Mouse (Mus musculus): ENCODE measurements around the gene Cyp4f39.

Gene Cyp4f39

GRCm38 (mm10) chr17:32452482-32452881 is at the start of gene Cyp4f39:
Gene Cyp4f39, plus strand, starts transcription at chr17:32452723.
- no peak for DNase-seq (ENCODE audit: low spot score in 2 of 2)

GRCm38 (mm10) chr17:32402779-32403157 is 49.8 kb upstream of the Cyp4f39 start:
- no peak for DNase-seq (ENCODE audit: low spot score in 2 of 2)

- DNase-seq (ENCODE audit: low spot score in 2 of 2) = no peak
These were observed 49.1 kb upstream of the Cyp4f39 start, which contains the start of gene Rasal3 for GRCm38 (mm10) chr17:32403417-32403816. Gene Rasal3, minus strand, starts transcription at chr17:32403583.

DNA sequence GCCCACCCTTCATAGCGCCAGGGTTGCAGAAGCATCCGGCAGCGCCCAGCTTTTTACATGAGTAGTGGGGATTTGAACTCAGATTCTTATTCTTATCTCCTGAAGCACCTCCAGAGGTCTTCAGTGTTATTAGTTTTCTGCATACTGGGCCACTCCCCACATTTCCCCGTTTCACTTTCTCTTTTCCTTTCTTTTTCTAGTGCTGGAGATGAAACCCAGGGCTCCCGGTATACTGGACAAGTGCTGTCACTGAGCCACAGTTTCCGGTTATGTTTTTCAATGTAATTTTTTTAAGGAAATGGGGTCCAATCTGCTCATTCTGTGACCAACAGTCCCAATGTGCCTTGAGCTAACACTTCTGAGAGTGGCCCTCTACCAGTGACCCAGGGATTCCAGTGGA is 40.6 kb upstream of the Cyp4f39 start:
- DNase-seq (ENCODE audit: low spot score in 2 of 2) = no peak

DNA sequence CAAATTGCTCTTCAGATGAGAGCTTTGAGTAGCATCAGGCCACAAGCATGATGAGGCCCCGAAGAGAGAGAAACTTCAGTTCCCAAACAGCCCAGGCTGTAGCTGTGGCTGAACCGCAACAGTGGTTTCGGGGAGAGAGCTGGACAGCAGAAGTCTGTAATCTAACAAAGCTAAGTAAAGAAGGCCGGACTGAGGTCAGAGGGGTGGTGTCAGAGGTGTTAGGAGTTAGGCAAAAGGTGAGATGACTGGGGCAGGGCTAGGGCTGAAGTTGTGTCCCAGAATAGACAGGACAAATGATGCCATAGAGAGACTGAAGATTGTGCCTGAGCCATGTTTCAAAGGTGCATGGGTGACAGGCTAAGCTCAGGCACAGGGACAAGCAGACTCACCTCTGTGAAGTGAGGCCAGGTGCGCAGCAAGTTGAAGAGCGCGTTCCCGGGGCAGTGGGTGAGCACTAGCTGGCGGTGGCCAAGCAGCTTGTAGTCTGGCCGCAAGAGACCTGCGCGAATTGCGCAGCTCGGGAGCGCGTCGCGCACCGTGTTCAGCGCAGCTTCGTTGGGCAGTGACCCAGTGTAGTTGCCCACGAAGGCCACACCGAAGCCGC is 37.0 kb upstream of the Cyp4f39 start:
- DNase-seq (ENCODE audit: low spot score in 2 of 2) = no peak

DNA sequence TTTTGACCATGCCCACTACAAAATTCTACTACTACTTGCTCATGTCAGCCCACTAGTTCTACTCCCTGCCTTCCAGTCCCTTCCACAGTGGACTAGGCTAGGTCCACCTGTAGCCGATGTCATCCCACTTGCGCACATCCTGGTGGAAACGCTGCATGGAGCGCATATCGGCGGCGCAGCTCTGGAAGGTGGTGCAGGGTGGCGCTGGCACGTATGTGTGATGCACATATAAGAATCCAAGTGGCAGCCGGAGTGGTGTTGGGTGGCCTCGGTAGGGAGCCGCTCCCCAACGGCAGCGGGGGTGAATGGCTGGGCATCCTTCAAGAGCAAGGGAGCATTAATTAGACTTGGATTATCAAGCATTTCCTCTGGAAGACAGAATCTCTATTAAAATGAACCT is 35.8 kb upstream of the Cyp4f39 start:
- DNase-seq (ENCODE audit: low spot score in 2 of 2) = no peak

GRCm38 (mm10) chr17:32419989-32420388 is 32.5 kb upstream of the Cyp4f39 start:
- no peak for DNase-seq (ENCODE audit: low spot score in 2 of 2)

- DNase-seq (ENCODE audit: low spot score in 2 of 2) = no peak
These were observed 31.7 kb upstream of the Cyp4f39 start for GRCm38 (mm10) chr17:32420781-32421180.

GRCm38 (mm10) chr17:32424034-32424433 is 28.5 kb upstream of the Cyp4f39 start, which contains the start of gene Pglyrp2:
Gene Pglyrp2, minus strand, starts transcription at chr17:32424167.
- no peak for DNase-seq (ENCODE audit: low spot score in 2 of 2)

- no peak for DNase-seq (ENCODE audit: low spot score in 2 of 2)
These were observed 25.9 kb upstream of the Cyp4f39 start for GRCm38 (mm10) chr17:32426610-32427009.

- no peak for DNase-seq (ENCODE audit: low spot score in 2 of 2)
These were observed 20.6 kb upstream of the Cyp4f39 start for GRCm38 (mm10) chr17:32431972-32432371.

DNA sequence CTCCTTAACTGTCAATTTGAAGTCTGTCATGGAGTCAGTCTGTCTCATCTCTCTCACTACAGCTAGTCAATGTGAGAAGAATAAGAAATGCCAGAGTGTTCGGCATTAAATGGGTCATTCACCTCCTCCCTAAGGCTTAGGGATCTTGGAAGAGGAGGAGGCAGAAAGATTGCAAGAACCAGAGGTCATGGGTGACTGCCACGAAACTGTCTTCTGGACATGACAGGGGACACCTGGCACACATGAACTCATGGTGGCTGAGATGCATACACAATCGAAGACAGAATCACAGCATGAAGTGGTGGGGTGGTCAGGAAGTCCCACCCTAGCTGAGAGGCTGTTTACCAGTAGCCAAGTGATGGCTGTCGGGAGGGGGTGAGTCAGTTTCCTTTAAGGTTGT is 18.2 kb upstream of the Cyp4f39 start:
- DNase-seq (ENCODE audit: low spot score in 2 of 2) = peak; percentile 33 to 53

- DNase-seq (ENCODE audit: low spot score in 2 of 2) = peak in 1 of 2 experiments; percentile 6
These were observed 17.4 kb upstream of the Cyp4f39 start for GRCm38 (mm10) chr17:32435151-32435550.

- DNase-seq (ENCODE audit: low spot score in 2 of 2) = no peak
These were observed 15.4 kb upstream of the Cyp4f39 start for GRCm38 (mm10) chr17:32437106-32437505.

DNA sequence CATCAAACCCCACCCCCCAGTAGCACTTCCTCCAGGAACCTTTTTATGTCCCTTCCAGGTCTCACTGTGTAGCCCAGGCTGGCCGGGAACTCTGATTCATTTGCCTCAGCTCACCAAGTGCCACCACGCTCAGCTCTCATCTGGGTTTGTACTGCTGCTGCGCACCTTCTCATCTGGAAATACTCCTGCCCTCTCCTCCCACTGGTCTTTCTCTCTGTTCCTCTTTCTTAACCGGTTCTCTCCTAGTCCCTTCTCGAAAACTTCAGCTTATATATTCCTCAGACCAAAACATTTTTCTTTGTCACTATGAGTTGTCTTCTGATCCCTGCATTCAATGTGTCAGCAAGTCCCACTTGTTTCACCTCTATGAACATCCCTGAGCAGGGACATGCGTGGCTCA is 9.3 kb upstream of the Cyp4f39 start:
- no peak for DNase-seq (ENCODE audit: low spot score in 2 of 2)

DNA sequence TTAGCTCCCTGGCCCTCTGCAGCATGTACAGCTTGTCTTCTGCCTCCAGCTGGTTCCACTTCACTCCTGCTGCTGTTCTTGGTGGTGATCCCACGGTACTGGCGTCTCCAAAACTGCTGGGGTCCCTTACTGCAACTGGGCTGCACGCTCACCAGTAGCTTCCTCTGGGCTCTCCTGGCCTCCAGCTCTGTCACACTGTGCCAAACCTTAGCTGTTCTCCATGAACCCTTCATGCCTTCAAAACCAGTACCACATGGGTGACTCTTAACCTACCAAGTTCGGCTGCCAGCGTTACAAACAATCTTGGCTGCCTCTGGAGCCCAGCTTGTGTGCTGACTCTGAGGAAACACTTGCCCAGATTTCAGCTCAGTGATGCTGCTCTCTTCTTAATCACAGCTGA is 7.5 kb upstream of the Cyp4f39 start:
- peak; percentile 71 to 74 for DNase-seq (ENCODE audit: low spot score in 2 of 2)

- DNase-seq (ENCODE audit: low spot score in 2 of 2) = no peak
These were observed 5.3 kb upstream of the Cyp4f39 start for GRCm38 (mm10) chr17:32447195-32447594.

DNA sequence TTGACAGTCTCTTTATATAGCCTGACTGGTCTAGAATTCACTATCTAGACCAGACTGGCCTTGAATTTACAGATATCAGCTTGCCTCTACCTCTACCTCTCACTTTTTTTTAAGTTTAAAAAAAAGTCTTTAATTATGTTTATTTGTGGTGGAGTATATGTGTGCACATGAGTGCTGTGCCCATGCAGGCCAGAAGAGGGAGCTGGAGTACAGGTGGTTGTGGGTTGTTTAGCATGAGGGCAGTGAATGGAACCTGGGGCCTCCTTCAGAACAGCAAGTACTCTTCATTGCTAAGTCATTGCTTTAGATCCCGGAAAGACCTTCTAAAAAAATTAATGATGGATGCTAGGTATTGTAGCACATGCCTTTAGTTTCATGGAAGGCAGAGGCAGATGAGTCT is 3.5 kb upstream of the Cyp4f39 start:
- DNase-seq (ENCODE audit: low spot score in 2 of 2) = no peak

DNA sequence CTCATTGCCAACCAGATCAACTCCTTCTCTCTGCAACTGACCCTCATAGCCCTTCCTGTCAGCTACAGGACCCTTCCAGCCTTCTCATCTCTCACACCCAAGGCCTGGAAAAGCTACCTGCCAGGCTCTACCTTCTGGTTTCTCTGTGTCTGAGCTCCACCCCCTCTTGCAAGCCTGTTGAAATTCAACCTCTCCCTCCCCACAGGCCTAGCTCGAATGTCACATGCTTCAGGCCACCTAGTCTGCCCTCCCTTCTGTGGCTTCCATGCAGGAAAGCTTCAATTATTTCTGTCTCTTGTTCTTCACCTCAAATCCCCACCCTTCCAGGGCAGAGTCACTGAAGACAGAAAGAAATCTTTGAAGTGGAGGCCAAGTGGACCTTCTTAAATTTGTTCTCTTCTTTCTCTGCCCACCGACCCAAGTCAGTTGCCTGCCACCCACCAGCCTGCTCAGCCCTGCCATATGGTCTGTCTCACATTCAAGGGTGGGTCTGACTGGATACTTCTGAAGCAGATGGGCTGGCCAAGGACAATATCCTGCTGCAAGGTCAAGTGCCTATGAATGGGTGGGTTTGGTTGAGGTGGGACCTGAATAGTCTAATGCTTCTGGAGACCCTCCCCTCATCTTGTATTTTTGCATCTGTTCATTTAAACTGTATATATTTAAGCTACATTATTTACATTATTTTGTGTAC is 1.5 kb upstream of the Cyp4f39 start:
- no peak for DNase-seq (ENCODE audit: low spot score in 2 of 2)

- DNase-seq (ENCODE audit: low spot score in 2 of 2) = no peak
These were observed 1.7 kb downstream of the Cyp4f39 start for GRCm38 (mm10) chr17:32454188-32454587.

DNA sequence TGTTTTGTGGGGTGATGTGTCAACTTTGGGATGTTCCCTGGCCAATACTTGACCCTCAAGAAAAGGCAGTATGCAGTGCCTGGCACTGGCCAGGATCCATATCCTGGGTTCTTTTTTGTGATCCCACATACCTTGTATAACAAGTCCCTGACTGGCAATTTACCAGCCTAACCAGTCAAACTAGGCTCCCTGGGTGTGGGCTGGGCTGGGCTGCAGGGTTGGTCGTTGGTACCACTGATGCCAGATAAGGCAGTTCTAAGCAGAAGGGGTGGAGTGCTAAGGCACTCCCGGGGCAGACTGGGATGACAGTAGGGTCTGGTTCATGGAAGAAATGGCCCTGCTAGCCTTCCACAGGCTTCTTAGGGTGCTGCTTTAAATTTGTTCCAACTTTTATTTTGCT is 2.5 kb downstream of the Cyp4f39 start:
- DNase-seq (ENCODE audit: low spot score in 2 of 2) = no peak

DNA sequence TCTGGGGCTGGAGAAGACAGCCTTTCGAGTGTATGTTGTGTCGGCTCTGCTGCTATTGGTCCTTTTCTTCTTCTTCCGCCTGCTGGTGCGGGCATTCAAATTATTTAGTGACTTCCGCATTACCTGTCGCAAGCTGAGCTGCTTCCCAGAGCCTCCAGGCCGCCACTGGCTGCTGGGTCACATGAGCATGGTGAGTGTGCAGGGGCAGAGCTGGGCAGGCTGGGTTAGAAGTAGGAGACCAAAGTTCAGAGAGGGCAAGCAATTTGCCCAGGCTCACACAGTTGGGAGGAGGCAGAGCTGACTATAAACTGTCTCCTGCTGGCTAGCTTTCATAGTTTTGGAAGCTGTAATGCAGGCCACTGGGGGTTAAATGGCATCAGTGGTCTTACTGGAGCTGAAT is 16.0 kb downstream of the Cyp4f39 start:
- DNase-seq (ENCODE audit: low spot score in 2 of 2) = no peak

GRCm38 (mm10) chr17:32470795-32471194 is 18.3 kb downstream of the Cyp4f39 start:
- no peak for DNase-seq (ENCODE audit: low spot score in 2 of 2)

- DNase-seq (ENCODE audit: low spot score in 2 of 2) = no peak
These were observed 19.7 kb downstream of the Cyp4f39 start for GRCm38 (mm10) chr17:32472176-32472575.
